Mouse (Mus musculus) G1E (cell line): ENCODE data around the gene Dusp15.

Source experiments
- CTCF ChIP-seq: IDR thresholded peaks from 2 replicates; pipeline ENCODE4 v1.5.1; 2012; ENCODE audit warnings: low read depth, low read length, inconsistent platforms, mixed read lengths
- GATA1 ChIP-seq: IDR thresholded peaks from 2 replicates; pipeline ENCODE4 v1.6.1; 2012; ENCODE audit warnings: borderline replicate concordance, low read length, inconsistent platforms, mixed read lengths

- TF ChIP-seq GATA1 (no peak), CTCF (no peak)
Measured at GRCm38 (mm10) chr2:152909848-152910247, 41.6 kb downstream of the Dusp15 start.
